Mouse (Mus musculus) spleen, adult 2 months (tissue): ENCODE measurements around the gene C530008M17Rik. TPM values are rescaled to one million over a fixed set of nuclear protein-coding genes. Genes with fewer than 3 reads are reported as not detected.

ENCODE experiments used
- DNase-seq, 2 experiments: peaks; one replicate each; pipeline versions ENCODE4 v3.0.0 to v3.0.0-alpha.2; 2012 to 2021; ENCODE audit warnings: low spot score in 2 of 2, low read depth in 1 of 2
- H3K27ac ChIP-seq: fragments of 200-500 bp; 2 replicates; pipeline ENCODE4 v1.5.1; 2012; ENCODE audit warnings: low read length, inconsistent platforms; ENCODE audit not compliant: insufficient read depth
- H3K27me3 ChIP-seq: fragments of 200-500 bp; 2 replicates; pipeline ENCODE4 v1.6.1; 2012; ENCODE audit warnings: mild to moderate bottlenecking, moderate library complexity, low read length, inconsistent platforms; ENCODE audit not compliant: control insufficient read depth, insufficient read depth
- H3K36me3 ChIP-seq: fragments of 200-500 bp; 2 replicates; pipeline ENCODE4 v1.6.1; 2012; ENCODE audit warnings: mild to moderate bottlenecking, low read length, inconsistent platforms; ENCODE audit not compliant: control insufficient read depth, insufficient read depth
- H3K4me1 ChIP-seq: fragments of 200-500 bp; 2 replicates; pipeline ENCODE4 v1.6.1; 2011; ENCODE audit warnings: inconsistent platforms; ENCODE audit not compliant: control insufficient read depth, insufficient read depth, insufficient read length
- H3K4me3 ChIP-seq: fragments of 200-500 bp; 2 replicates; pipeline ENCODE4 v1.5.1; 2011; ENCODE audit warnings: mild to moderate bottlenecking, inconsistent platforms; ENCODE audit not compliant: insufficient read depth, insufficient read length; ENCODE audit errors: extremely low read depth
- CTCF ChIP-seq: fragments of 200-500 bp; IDR thresholded peaks from 2 replicates; pipeline ENCODE4 v1.5.1; 2011; ENCODE audit warnings: mild to moderate bottlenecking, inconsistent platforms; ENCODE audit not compliant: insufficient read depth, insufficient read length, insufficient replicate concordance; ENCODE audit errors: extremely low read depth
- POLR2A ChIP-seq: fragments of 200-500 bp; IDR thresholded peaks from 2 replicates; pipeline ENCODE4 v1.6.1; 2011; ENCODE audit warnings: low read depth, low read length, inconsistent platforms
- WGBS: fragments of 180-500 bp; shearing (Covaris S2); methylation state at CpG from one replicate; pipeline ENCODE4 v1.1.7; 2018; 5-methylcytosine and 5-hydroxymethylcytosine counted together
- polyA plus RNA-seq: library from polyadenylated mRNA; depleted of rRNA; stranded (reverse); fragments of >200 nt; gene quantifications from 2 replicates; pipeline ENCODE4 v1.2.3, GENCODE M21; 2012

C530008M17Rik gene
- polyA plus RNA-seq, 1 experiment: 4.2 TPM

DNA sequence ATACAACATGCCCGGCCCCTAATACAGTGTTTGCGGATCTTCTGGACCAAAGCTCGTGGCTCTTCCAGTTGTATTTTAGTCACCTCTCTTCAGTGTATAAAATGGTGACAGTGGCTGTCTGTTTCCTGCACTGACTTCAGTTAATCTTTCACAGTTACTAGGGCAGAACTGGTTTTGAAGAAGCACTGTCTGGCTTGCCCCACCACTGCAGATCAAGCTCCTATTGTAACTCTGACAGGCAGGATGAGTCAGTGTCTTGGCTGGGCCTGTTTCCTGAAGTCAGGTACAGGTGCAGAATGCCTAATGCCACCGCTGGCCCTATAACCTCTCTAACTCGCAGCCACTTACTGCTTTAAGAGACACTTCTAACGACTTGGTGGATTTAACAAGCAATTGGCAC, 152.7 kb downstream of the C530008M17Rik start:
- 91% methylated on average over 6 of the region's 6 CpGs for WGBS

DNA sequence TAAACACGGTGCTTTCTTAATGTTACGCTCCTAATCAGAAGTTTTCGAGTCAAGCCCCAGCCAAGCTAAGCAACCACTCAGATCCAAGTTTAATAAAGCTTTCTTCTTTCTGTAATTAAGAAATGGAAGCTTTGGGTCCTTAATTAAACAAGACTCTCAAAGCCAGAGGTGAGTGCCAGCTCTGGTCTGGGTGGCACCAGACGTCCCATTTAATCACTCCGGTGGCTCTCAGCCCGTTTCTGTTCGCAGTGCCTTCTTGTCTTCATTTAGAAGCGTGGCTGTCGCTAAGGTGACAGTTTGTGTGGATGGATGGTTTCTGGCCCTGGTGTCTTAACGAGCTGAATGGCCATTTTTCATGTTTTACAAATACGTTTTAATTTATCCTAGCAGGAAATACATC, 158.7 kb downstream of the C530008M17Rik start:
- H3K36me3 ChIP-seq: no peaks in the 10 kb centered on the region
- H3K4me1 ChIP-seq: no peaks in the 10 kb centered on the region
- DNase-seq: no peak
- no peak overlapping the region for H3K4me3 ChIP-seq
- 88% methylated on average over 11 of the region's 11 CpGs for WGBS
- no peak for TF ChIP-seq CTCF
- TF ChIP-seq POLR2A: no peak
- H3K27ac ChIP-seq: no peak overlapping the region
- H3K27me3 ChIP-seq: no peaks in the 10 kb centered on the region

More for the DNA sequence above, 152.7 kb downstream of the C530008M17Rik start:
- Histone ChIP-seq H3K4me1 (no peaks in the 10 kb centered on the region), H3K27me3 (no peaks in the 10 kb centered on the region), H3K27ac (no peak overlapping the region), H3K36me3 (no peaks in the 10 kb centered on the region), H3K4me3 (no peak overlapping the region)
- TF ChIP-seq POLR2A (no peak), CTCF (no peak)
- no peak for DNase-seq

DNA sequence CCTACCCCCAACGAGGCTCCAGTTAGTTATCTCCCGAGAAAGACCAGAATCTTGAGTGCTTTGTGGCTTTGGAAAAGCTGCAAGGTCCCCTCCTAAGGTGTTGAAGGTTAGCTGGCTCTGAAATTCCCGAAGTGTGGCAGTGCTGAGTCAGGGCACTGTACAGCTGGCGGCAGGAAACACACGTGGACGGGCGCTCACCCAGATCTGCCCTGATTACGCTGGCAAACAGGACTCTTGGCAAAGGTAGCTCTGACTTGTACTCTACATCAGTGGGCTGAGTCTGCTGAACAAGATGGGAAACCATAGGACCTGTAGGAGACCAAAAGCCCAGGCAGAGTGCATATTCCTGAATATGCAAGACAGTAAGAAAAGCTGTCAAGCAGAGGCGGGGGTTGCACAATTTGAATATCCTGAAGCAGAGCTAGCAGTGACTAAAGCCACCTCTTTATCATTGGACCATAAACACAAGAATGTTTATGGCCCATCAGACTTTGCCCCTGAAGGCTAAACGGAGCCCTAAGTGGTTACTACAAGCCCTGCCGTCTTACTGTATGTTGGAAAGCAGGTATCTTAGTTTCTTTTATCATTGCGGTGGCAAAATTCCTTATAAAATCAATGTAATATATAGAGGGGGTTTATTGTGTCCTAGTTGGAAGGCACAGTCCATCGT, 159.6 kb downstream of the C530008M17Rik start:
- WGBS: 66% methylated on average over 13 of the region's 13 CpGs
- Histone ChIP-seq H3K4me1 (no peaks in the 10 kb centered on the region), H3K27me3 (no peaks in the 10 kb centered on the region), H3K4me3 (no peak overlapping the region), H3K36me3 (no peaks in the 10 kb centered on the region), H3K27ac (no peak overlapping the region)
- DNase-seq: no peak
- no peak for TF ChIP-seq POLR2A
- no peak for TF ChIP-seq CTCF

DNA sequence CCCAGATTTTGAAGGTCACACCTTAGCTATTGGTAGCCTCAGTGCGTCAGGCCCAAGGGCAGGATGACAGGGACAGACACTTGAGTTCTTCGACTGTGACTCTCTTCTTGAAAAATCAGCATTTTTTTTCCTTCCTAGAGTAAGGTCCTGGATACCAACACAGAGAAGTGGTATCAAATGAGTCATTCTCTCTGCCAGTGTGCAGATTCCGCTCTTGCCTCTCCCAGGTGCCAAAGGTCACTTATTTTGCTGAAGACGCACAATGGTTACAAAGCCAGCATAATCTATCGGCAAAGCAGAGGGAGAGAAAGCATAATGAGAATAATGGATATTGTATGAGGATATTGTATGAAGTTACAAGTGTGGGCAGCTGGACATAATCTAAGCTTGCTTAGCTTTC, 160.4 kb downstream of the C530008M17Rik start:
- no peak for DNase-seq
- H3K27ac ChIP-seq: no peak overlapping the region
- no peaks in the 10 kb centered on the region for H3K36me3 ChIP-seq
- WGBS: 94% methylated on average over 5 of the region's 5 CpGs
- no peak for TF ChIP-seq CTCF
- TF ChIP-seq POLR2A: no peak
- H3K4me3 ChIP-seq: no peak overlapping the region
- no peaks in the 10 kb centered on the region for H3K27me3 ChIP-seq
- no peaks in the 10 kb centered on the region for H3K4me1 ChIP-seq

DNA sequence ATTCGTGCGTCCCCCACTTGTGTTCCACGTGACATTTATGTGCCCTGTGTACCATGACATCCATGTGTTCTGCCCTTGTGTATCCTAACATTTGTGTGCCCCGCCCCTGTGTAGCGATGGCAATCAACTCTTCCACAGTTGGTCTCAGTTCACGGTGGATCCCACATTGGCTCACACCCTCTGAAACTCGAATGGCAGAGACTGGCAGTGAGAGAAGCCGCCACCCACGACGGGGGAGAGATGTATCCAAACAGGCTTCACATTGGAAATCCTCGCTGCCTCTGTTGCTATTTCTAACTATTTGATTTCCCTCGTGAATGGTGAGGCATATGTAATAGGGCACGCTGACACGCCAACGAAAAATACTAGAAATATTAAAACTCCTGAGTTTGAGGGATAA, 161.4 kb downstream of the C530008M17Rik start:
- H3K4me1 ChIP-seq: no peaks in the 10 kb centered on the region
- DNase-seq: no peak
- TF ChIP-seq POLR2A (no peak), CTCF (no peak)
- WGBS: 92% methylated on average over 15 of the region's 15 CpGs
- no peak overlapping the region for H3K4me3 ChIP-seq
- H3K27me3 ChIP-seq: no peaks in the 10 kb centered on the region
- no peaks in the 10 kb centered on the region for H3K36me3 ChIP-seq
- no peak overlapping the region for H3K27ac ChIP-seq

DNA sequence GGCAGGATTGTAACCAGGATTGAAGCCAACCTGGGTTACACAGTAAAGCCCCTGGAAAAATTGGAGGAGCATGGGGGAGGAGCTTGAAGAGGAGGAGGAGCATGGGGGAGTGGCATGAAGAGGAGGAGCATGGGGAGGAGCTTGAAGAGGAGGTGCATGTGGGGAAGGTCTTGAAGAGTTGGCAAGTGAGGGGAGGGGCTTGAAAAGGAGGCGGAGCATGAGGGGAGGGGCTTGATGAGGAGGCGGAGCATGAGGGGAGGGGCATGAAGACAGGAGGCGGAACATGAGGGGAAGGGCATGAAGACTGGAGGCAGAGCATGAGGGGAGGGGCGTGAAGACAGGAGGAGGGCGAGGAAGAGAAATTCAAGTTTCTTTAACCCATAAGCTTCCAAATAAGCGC, 162.5 kb downstream of the C530008M17Rik start:
- no peak for TF ChIP-seq POLR2A
- no peak for TF ChIP-seq CTCF
- H3K27me3 ChIP-seq: no peaks in the 10 kb centered on the region
- DNase-seq: no peak
- no peak overlapping the region for H3K27ac ChIP-seq
- no peak overlapping the region for H3K4me3 ChIP-seq
- no peaks in the 10 kb centered on the region for H3K36me3 ChIP-seq
- H3K4me1 ChIP-seq: no peaks in the 10 kb centered on the region
- WGBS: 91% methylated on average over 6 of the region's 6 CpGs

DNA sequence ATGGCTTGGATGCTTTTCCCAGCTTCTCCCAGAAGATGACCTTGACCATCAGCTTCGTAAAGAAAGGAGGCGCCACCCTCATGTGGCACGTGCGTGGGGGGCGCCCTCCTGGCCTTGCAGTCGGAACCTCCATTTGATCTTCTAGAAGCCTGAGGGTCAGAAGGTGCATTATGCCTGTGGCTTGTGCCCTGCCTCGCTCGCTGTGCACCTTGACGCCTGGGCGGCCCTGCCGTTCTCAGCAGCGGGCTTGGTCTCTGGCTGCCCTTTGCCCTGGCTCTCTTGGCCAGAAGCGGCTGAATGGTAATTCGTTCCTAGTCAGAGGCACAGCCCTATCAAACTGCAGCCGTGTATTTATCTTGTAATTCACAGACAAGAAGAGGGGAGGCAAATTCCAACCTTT, 165.8 kb downstream of the C530008M17Rik start:
- H3K27ac ChIP-seq: no peak overlapping the region
- 96% methylated on average over 15 of the region's 15 CpGs for WGBS
- no peaks in the 10 kb centered on the region for H3K36me3 ChIP-seq
- no peaks in the 10 kb centered on the region for H3K27me3 ChIP-seq
- no peak overlapping the region for H3K4me3 ChIP-seq
- no peaks in the 10 kb centered on the region for H3K4me1 ChIP-seq
- no peak for TF ChIP-seq POLR2A
- no peak for DNase-seq
